Mouse (Mus musculus) erythroblast, embryonic 14.5 days (primary cell): ENCODE results near the gene Gm45785. TPM values are rescaled to one million over a fixed set of nuclear protein-coding genes. Genes with fewer than 3 reads are reported as not detected.

Experiments
- H3K27me3 ChIP-seq: 2 replicates; pipeline ENCODE4 v1.6.1; 2012; ENCODE audit warnings: inconsistent platforms; ENCODE audit not compliant: control insufficient read depth
- H3K36me3 ChIP-seq: 2 replicates; pipeline ENCODE4 v1.6.1; 2012; ENCODE audit warnings: mild to moderate bottlenecking, inconsistent platforms; ENCODE audit not compliant: control insufficient read depth
- H3K4me1 ChIP-seq: 2 replicates; pipeline ENCODE4 v1.6.1; 2012; ENCODE audit warnings: inconsistent platforms; ENCODE audit not compliant: control insufficient read depth
- H3K4me3 ChIP-seq: replicated peaks from 2 replicates; pipeline ENCODE3; 2012; ENCODE audit warnings: moderate library complexity, mild to moderate bottlenecking, inconsistent platforms
- H3K9me3 ChIP-seq: 2 replicates; pipeline ENCODE4 v1.6.1; 2012; ENCODE audit warnings: low read length, inconsistent platforms, mixed read lengths; ENCODE audit not compliant: control insufficient read depth
- GATA1 ChIP-seq: IDR thresholded peaks from 2 replicates; pipeline ENCODE4 v1.6.1; 2012; ENCODE audit warnings: low read length, inconsistent platforms, mixed read lengths
- TAL1 ChIP-seq: IDR thresholded peaks from 3 replicates; pipeline ENCODE4 v1.6.1; 2012; ENCODE audit warnings: low read length, inconsistent platforms, mixed read lengths
- polyA plus RNA-seq: library from polyadenylated mRNA; stranded (reverse); fragments of >175 nt; gene quantifications from 2 replicates; pipeline ENCODE4 v1.2.3, GENCODE M21; 2012

Gene Gm45785
- polyA plus RNA-seq, 1 experiment = not detected

DNA sequence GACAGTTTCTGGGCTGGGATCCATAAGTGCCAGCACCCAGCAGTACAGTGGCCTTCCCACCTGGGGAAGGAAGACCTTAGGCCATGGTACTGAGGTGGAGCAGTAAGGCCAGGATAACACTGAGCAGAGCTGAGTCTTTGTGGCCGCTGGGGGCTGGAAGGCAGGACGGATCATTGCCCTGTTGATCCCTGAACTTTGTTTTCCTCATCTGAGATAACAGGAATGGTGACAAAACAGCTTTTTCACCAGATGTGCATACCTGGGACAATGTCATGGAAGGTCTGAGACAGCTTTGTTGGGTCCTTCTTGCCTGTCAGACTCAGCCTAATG lies 20.4 kb downstream of the Gm45785 start:
- no peak for TF ChIP-seq TAL1
- no peak for TF ChIP-seq GATA1
- no peaks in the 10 kb centered on the region for H3K9me3 ChIP-seq
- no peak overlapping the region for H3K4me3 ChIP-seq
- H3K27me3 ChIP-seq = peaks cover 13% of the 10 kb centered on the region
- H3K36me3 ChIP-seq = no peaks in the 10 kb centered on the region
- H3K4me1 ChIP-seq = peaks cover 10% of the 10 kb centered on the region

DNA sequence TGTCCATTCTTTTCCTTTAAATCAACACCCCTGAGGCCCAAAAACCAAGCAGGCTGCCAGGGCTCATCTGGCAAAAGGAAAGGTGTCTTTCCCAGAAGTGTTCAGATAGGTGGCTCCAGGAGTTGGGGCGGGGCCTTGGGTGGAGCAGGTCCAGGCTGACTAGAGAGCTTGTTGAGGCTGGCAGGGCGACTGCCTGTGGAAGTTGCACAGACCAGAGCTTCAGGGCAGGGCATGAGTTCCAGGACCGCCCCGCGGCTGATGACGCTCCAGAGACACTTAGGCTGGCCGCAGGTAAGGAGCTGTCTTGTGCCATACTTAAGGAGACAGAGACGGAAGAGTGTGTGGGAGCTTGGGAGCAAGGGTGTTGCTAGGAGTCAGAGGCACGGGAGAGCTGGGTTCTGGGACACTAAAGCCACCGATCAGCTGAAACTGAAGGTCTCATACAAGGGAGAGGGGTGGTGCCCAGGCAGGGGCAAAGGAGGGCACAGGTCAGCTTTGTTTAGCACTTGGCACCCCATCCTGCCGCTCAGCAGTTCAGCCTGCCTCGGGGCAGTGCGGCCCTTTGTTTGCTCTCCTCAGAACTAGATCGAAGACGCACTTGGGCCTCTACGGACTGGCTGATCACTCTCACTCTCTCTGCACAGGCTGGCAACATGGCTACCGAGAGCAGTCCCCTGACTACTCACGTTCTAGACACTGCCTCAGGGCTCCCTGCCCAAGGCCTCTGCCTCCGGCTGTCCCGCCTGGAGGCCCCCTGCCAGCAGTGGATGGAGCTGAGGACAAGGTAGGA lies 21.0 kb downstream of the Gm45785 start, which contains the start of gene Urah:
TSS of gene Urah (plus strand) at position 51 of the 790 bp plus-strand sequence.
- H3K9me3 ChIP-seq = no peaks in the 10 kb centered on the region
- peaks cover 8% of the 10 kb centered on the region for H3K27me3 ChIP-seq
- H3K4me1 ChIP-seq = peaks cover 10% of the 10 kb centered on the region
- TF ChIP-seq TAL1 = no peak
- no peaks in the 10 kb centered on the region for H3K36me3 ChIP-seq
- H3K4me3 ChIP-seq = peak within 1 kb of the TSS; percentile 21

DNA sequence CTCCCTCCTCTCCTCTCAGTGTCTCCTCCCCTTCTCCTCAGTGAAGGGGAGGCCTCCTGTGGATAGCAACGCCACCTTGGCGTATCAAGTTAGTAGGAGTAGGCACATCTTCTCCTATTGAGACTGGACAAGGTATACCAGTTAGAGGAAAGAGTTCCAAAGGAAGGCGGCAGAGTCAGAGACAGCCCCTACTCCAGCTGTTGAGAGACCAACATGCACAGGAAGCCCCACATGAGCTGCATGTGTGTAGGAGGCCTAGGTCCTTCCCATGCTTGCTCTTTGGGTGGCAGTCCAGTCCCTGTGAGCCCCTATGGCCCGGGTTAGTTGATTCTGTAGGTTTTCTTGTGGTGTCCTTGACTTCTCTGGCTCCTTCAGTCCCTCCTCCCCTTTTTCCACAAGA lies 22.8 kb downstream of the Gm45785 start:
- no peak overlapping the region for H3K4me3 ChIP-seq
- H3K36me3 ChIP-seq = no peaks in the 10 kb centered on the region
- no peak for TF ChIP-seq TAL1
- no peak for TF ChIP-seq GATA1
- H3K27me3 ChIP-seq = peaks cover 2% of the 10 kb centered on the region
- peaks cover 10% of the 10 kb centered on the region for H3K4me1 ChIP-seq
- no peaks in the 10 kb centered on the region for H3K9me3 ChIP-seq

DNA sequence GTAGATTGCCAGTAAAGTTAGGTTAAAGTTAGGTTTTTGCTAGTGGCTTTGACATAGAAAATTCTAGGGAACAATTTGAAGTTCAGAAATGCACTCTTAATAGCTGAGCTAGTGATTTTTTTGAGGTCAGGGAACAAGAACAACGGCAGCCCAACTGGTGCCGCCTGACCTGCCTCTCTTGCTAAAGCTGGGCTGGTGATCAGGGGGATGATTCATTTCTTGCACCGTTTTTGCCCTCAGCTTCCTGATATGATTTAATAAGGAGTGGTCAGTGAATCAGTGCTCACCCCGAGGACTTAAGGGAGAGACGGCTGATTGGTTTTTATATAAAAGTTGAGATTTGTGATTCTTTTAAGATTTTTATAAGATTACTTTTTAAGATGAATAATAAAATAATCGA lies 24.7 kb downstream of the Gm45785 start:
- Histone ChIP-seq H3K27me3 (no peaks in the 10 kb centered on the region; the same call in 1 of the 2 replicates), H3K4me3 (no peak overlapping the region), H3K4me1 (peaks cover 10% of the 10 kb centered on the region), H3K9me3 (no peaks in the 10 kb centered on the region), H3K36me3 (no peaks in the 10 kb centered on the region)
- TF ChIP-seq TAL1 (no peak), GATA1 (no peak)

DNA sequence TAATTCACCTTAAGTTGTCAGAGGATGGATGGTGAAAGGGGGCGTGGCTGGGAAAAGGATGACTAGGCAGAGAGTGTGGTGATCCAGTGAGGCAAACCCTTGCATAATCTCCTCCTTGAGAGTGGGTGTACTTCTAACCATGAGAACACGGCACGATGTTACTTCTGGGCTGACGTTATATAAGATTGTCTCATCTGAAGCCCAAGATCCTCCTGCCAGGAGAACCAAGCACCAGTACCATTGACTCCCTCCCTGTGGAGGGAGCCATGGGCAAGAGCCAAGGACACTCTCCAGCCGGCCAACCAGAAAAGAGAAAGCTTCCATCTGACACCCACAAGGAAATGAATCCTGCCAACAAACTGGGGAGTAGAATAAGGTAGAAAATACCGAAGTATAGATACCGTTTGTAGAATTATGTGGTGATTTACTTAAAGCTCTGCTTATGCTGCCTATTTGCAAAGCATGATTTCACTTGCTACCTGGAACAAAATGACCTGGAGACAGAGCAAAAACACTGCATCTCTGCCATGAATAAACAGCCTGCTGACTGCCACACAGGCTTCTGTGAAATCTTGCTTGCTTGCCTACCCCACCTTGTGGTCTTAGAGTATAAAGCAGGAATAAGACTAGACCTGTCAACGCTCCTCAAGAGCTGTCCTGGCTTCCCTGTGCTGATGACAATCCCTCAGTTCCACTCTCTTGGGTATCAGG lies 27.8 kb downstream of the Gm45785 start:
- TF ChIP-seq TAL1 = no peak
- H3K4me1 ChIP-seq = no peaks in the 10 kb centered on the region
- no peak overlapping the region for H3K4me3 ChIP-seq
- no peaks in the 10 kb centered on the region; the same call in 1 of the 2 replicates for H3K27me3 ChIP-seq
- no peaks in the 10 kb centered on the region for H3K9me3 ChIP-seq
- no peaks in the 10 kb centered on the region for H3K36me3 ChIP-seq

DNA sequence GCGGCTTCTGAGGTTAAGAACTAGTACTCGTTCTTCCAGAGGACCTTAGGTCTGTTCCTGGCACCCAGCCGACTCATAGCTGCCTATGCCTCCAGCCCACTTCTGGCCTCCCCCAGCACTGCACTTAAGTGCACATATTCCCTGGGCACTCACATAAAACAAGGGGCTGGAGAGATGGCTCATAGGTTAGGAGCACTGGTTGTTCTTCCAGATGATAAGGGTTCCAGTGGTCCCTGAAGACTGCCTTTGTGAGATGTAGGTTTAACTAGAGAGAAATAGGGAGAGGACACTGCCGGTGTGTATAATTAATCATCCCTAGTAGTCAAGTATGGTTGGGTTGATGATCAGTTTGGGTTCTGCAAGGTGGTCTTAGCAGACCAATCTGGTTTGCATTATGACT lies 33.4 kb downstream of the Gm45785 start:
- Histone ChIP-seq H3K4me3 (no peak overlapping the region), H3K4me1 (peaks cover 7% of the 10 kb centered on the region), H3K36me3 (no peaks in the 10 kb centered on the region), H3K9me3 (no peaks in the 10 kb centered on the region), H3K27me3 (peaks cover 4% of the 10 kb centered on the region; the same call in 1 of the 2 replicates)
- TF ChIP-seq TAL1 = no peak
- no peak for TF ChIP-seq GATA1

DNA sequence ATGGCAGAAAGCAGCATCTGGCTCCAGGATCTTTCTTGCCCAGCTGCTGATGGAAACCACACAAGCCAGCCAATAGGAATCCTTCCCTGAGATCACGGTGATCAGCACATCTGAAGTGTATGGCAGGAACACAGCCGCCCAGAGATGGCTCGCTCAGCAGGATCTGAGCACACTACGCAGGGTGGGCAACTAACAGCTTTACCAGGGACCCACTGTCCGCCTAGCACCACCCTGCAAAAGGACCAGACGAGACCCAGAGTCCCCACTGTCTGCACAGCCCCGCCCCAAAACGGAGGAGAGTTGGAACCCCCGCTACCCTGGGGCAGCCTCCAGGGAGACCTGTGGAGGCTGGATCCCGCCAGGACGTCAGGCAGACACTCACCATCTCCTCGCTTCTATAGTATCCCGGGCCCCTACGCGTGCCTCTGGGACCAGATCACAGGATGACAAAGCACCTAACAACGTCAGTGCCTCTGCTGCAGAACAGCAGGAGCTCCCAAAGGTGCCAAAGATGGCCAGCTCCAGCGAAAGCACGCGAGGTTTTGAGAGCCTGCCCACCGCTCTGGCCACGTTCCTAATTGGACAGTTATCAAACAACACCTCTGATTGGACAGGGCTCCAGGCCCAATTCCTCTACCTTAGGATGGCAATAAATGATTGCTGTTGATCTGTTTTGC lies 34.3 kb downstream of the Gm45785 start, which contains the start of gene Zfp941:
TSS of gene Zfp941 (minus strand) at position 526 of the 677 bp plus-strand sequence.
- TF ChIP-seq GATA1 (no peak), TAL1 (no peak)
- Histone ChIP-seq H3K4me3 (peak within 1 kb of the TSS; percentile 60), H3K4me1 (peaks cover 7% of the 10 kb centered on the region), H3K27me3 (peaks cover 4% of the 10 kb centered on the region; the same call in 1 of the 2 replicates), H3K36me3 (no peaks in the 10 kb centered on the region), H3K9me3 (no peaks in the 10 kb centered on the region)

DNA sequence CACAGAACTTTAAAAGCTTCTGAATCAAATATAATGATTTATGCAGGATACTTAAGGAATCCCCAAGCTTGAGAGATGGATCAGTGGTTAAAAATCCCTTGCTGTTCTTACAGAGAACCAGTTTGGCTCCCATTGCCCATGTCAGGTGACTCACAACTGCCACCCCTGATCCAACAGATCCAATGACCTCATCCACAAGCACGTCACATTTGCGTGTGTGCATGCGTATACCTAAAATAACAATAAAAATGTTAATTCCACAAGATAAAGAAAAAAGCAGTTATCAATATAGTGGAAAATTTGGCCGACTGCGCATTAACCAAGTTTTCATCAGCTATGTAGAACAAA lies 34.9 kb downstream of the Gm45785 start:
- H3K4me3 ChIP-seq = peak overlapping the region; percentile 60

DNA sequence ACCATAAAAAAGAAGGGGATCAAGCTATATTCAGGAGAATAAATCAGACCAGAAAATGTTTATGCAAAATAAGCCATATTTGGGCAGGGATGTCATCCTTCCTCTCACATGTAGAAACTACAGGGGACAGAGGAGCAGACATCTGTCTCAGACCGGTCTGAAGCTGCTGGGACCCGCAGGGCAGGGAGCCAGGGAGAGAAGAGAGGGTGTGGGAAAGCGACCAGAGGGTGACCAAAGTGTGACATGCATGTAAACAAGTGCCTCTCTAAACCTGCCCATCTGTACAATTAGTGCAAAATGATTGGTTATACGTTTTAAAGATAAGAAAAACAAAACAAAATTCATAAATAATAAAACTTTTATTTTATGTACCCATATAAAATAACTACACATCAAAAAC lies 36.0 kb downstream of the Gm45785 start:
- no peaks in the 10 kb centered on the region for H3K9me3 ChIP-seq
- no peak for TF ChIP-seq GATA1
- no peak for TF ChIP-seq TAL1

More for the DNA sequence above, 34.9 kb downstream of the Gm45785 start:
- Histone ChIP-seq H3K4me1 (peaks cover 7% of the 10 kb centered on the region), H3K27me3 (peaks cover 4% of the 10 kb centered on the region; the same call in 1 of the 2 replicates), H3K36me3 (no peaks in the 10 kb centered on the region), H3K9me3 (no peaks in the 10 kb centered on the region)
- no peak for TF ChIP-seq GATA1
- TF ChIP-seq TAL1 = no peak

More for the DNA sequence above, 36.0 kb downstream of the Gm45785 start:
- H3K4me3 ChIP-seq = no peak overlapping the region
- peaks cover 7% of the 10 kb centered on the region for H3K4me1 ChIP-seq
- H3K27me3 ChIP-seq = peaks cover 4% of the 10 kb centered on the region; the same call in 1 of the 2 replicates
- no peaks in the 10 kb centered on the region for H3K36me3 ChIP-seq
